Mouse (Mus musculus) hindbrain, embryonic 12.5 days (tissue): ENCODE measurements around the gene Lrrc57. TPM values are rescaled to one million over a fixed set of nuclear protein-coding genes. Genes with fewer than 3 reads are reported as not detected.
"Not testable (repeated sequence)": the region's sequence is repeated elsewhere in the genome, so short reads cannot be mapped to it uniquely, and the experiment has no call there.

Source experiments
- ATAC-seq: fragments of 200-750 bp; cut with Nextera tagmentation; 2 replicates; pipeline ENCODE4 v1.8.0; 2017; ENCODE audit warnings: moderate TSS enrichment; ENCODE audit not compliant: low FRiP score
- H3K27ac ChIP-seq: fragments of 300-500 bp; sonication (generic); 2 replicates; pipeline ENCODE4 v1.5.1; 2016; ENCODE audit warnings: mild to moderate bottlenecking
- H3K27me3 ChIP-seq: fragments of 300-500 bp; sonication (generic); 2 replicates; pipeline ENCODE4 v1.6.1; 2016; ENCODE audit warnings: mild to moderate bottlenecking
- H3K36me3 ChIP-seq: fragments of 300-500 bp; sonication (generic); 2 replicates; pipeline ENCODE4 v1.6.1; 2016; ENCODE audit warnings: mild to moderate bottlenecking
- H3K4me1 ChIP-seq: fragments of 300-500 bp; sonication (generic); 2 replicates; pipeline ENCODE4 v1.6.1; 2016
- H3K4me2 ChIP-seq: fragments of 300-500 bp; sonication (generic); replicated peaks from 2 replicates; pipeline ENCODE4 v1.6.1; 2016; ENCODE audit warnings: mild to moderate bottlenecking
- H3K4me3 ChIP-seq: fragments of 300-500 bp; sonication (generic); 2 replicates; pipeline ENCODE4 v1.5.1; 2016; ENCODE audit warnings: mild to moderate bottlenecking
- H3K9ac ChIP-seq: fragments of 300-500 bp; sonication (generic); 2 replicates; pipeline ENCODE4 v1.6.1; 2016; ENCODE audit warnings: mild to moderate bottlenecking, moderate library complexity
- H3K9me3 ChIP-seq: fragments of 300-500 bp; sonication (generic); replicated peaks from 2 replicates; pipeline ENCODE4 v1.6.1; 2016; ENCODE audit warnings: mild to moderate bottlenecking
- WGBS: fragments of 180-500 bp; shearing (Covaris S2); methylation state at CpG from one replicate; pipeline ENCODE4 v1.1.7; 2016; 5-methylcytosine and 5-hydroxymethylcytosine counted together
- polyA plus RNA-seq: library from polyadenylated mRNA; unstranded; fragments of >200 nt; fragmentation: Nextera tagmentation; extraction: Ambion mirVana; gene quantifications from 2 replicates; pipeline ENCODE4 v1.2.1, GENCODE M21; 2016

Lrrc57 gene
- polyA plus RNA-seq, 1 experiment from 2014 or later, result 38.6 TPM

DNA sequence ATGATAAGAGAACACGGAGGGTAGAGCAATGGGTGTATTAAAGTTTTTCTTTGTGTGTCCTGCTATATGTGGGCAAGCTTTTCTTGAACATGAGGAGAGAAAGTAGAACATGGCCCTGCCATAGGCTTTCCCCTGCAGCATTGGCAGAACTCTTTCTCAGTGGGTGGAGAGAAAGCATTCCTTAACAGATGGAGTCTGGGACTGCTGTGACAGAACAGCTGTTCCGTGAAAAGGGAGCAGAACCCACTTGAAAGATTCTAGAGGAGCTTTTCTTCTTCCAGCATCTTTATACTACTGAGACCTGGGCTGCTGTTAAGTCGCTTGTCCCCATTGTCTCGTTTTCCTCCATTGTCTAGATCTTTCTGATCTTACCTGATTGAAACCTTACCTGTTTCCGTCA lies 19.6 kb downstream of the Lrrc57 start:
- H3K4me2 ChIP-seq, result no peak overlapping the region
- no peak overlapping the region for H3K9ac ChIP-seq
- H3K4me1 ChIP-seq, result no peaks in the 10 kb centered on the region
- H3K9me3 ChIP-seq, result no peaks in the 10 kb centered on the region
- ATAC-seq, result no peak
- peaks cover 23% of the 10 kb centered on the region for H3K36me3 ChIP-seq
- H3K27ac ChIP-seq, result no peak overlapping the region
- no peaks in the 10 kb centered on the region for H3K27me3 ChIP-seq
- 83% methylated on average over 5 of the region's 5 CpGs for WGBS
- H3K4me3 ChIP-seq, result no peak overlapping the region

DNA sequence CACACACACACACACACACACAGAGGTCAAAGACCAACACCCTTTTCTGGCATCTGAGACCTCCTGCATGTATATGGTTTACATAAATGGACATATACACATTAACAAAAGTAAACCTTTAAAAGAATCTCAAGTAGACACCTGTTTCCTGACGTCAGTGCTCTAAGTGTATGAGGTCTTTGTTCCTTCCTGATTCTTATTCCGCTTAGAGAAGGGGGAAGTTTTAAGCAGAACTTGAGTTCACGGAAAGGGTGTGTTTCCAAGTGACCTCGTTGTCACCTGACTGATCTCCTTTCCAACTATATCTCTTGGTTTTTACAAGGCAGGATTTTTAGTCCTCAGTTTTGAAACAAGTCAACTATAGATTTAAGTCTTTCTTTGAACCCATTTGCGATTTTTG lies 31.0 kb downstream of the Lrrc57 start:
- Histone ChIP-seq H3K4me2 (no peak overlapping the region), H3K4me3 (no peak overlapping the region), H3K36me3 (no peaks in the 10 kb centered on the region), H3K4me1 (no peaks in the 10 kb centered on the region), H3K27ac (no peak overlapping the region), H3K27me3 (no peaks in the 10 kb centered on the region), H3K9ac (no peak overlapping the region), H3K9me3 (no peaks in the 10 kb centered on the region)
- no peak for ATAC-seq
- WGBS, result 85% methylated on average over 5 of the region's 5 CpGs

DNA sequence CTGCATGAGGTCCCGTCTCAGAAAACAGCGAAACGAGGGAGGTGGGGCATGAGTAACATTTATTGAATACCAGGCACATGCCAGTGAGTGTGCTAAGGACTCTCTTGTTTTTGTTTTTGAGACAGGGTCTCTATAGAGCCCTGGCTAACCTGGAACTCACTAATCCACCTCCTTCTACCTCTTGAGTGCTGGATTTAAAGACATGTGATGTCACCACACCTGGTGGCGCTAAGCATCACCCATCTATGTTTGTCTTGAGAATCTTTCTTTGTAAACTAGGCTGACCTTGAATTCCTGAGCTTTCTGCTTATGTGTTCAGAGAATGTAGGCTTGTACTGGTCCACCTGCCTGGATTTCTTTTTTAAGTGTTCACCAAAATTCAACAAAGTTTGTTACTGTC lies 31.5 kb downstream of the Lrrc57 start:
- WGBS, result 87% methylated on average over 4 of the region's 4 CpGs
- Histone ChIP-seq H3K4me1 (no peaks in the 10 kb centered on the region), H3K27me3 (no peaks in the 10 kb centered on the region), H3K4me2 (no peak overlapping the region), H3K27ac (no peak overlapping the region), H3K9me3 (no peaks in the 10 kb centered on the region), H3K9ac (no peak overlapping the region), H3K4me3 (no peak overlapping the region), H3K36me3 (no peaks in the 10 kb centered on the region)
- ATAC-seq, result no peak

DNA sequence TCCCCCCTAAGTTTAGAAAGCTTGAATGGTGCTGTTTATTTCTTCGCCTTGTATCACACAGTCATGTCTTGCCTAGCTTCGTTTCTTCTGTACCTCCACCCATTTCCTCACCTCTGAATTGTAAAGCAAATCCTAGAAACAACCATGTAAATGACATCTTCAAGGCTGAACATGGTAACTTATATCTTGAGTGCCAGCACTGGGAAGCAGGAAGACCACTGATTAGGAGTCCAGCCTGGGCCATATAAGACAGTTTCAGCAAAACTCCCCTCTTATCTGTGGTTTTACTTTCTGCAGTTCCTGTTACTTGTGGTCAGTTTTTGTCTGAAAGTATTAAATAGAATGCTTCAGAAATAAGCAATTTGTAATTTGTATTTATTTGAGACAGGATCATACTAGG lies 33.3 kb downstream of the Lrrc57 start:
- H3K9ac ChIP-seq, result no peak overlapping the region
- no peak overlapping the region for H3K4me2 ChIP-seq
- H3K27me3 ChIP-seq, result no peaks in the 10 kb centered on the region
- 99% methylated on average over 2 of the region's 2 CpGs for WGBS
- no peaks in the 10 kb centered on the region for H3K4me1 ChIP-seq
- H3K27ac ChIP-seq, result no peak overlapping the region
- no peak overlapping the region for H3K4me3 ChIP-seq
- no peaks in the 10 kb centered on the region for H3K9me3 ChIP-seq
- no peak for ATAC-seq
- H3K36me3 ChIP-seq, result peaks cover 7% of the 10 kb centered on the region

DNA sequence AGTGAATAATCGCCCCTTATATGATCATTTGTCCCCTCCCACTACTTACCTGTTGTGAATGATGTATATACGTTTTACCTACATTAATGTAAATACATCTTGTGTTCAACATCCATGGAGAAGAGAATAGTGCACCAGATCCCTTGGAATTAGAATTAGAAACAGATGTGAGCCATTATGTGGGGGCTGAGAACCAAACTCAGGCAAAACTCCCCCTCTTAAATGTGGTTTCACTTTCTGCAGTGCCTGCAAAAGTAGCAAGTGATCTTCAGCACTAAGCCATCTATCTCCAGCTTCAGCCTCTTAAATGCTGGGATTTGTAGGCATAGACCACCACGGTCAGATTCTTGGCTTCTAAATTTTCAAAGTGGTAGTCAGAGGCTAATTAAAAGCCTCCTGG lies 34.2 kb downstream of the Lrrc57 start:
- no peak for ATAC-seq
- Histone ChIP-seq H3K4me2 (no peak overlapping the region), H3K27ac (no peak overlapping the region), H3K4me3 (no peak overlapping the region), H3K36me3 (peaks cover 7% of the 10 kb centered on the region), H3K4me1 (no peaks in the 10 kb centered on the region), H3K27me3 (no peaks in the 10 kb centered on the region), H3K9ac (no peak overlapping the region), H3K9me3 (no peaks in the 10 kb centered on the region)
- 85% methylated on average over 3 of the region's 3 CpGs for WGBS

DNA sequence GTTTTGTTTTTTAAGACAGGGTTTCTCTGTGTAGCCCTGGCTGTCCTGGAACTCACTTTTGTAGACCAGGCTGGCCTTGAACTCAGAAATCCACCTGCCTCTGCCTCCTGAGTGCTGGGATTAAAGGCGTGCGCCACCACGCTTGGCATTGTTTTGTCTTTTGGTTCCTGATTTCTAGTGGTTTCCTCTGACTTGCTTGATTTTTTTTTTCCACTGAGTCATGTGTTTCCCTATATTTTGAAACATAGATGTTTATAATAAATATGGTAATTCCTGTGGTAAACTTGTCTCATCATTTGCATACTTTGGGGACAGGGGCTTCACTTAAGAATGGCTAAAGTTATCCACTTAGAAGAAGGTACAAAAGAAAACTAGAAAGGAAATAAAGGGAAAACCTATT lies 37.2 kb downstream of the Lrrc57 start:
- 97% methylated on average over 3 of the region's 3 CpGs for WGBS
- H3K4me1 ChIP-seq, result peaks cover 15% of the 10 kb centered on the region
- H3K27ac ChIP-seq, H3K9ac ChIP-seq, H3K4me2 ChIP-seq, H3K27me3 ChIP-seq, H3K36me3 ChIP-seq, H3K9me3 ChIP-seq, ATAC-seq, H3K4me3 ChIP-seq: not testable (repeated sequence)

DNA sequence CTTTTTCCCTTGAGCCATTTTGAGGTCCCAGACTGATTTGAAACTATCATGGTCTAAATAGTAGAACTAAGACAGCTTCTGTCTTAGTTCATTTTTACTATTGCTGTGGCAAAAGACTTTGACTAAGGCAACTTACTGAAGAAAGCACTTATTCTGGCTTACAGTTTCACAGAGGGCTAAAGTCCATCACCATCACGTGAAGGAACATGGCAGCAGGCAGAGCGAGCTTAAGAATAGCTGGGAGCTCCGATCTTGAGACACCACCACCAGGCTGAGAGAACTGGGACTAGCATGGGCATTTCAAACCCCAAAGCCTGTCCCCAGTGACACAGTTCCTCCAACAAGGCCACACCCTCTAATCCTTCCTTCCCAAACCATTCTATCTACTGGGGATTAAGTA lies 38.2 kb downstream of the Lrrc57 start:
- 97% methylated on average over 3 of the region's 3 CpGs for WGBS

DNA sequence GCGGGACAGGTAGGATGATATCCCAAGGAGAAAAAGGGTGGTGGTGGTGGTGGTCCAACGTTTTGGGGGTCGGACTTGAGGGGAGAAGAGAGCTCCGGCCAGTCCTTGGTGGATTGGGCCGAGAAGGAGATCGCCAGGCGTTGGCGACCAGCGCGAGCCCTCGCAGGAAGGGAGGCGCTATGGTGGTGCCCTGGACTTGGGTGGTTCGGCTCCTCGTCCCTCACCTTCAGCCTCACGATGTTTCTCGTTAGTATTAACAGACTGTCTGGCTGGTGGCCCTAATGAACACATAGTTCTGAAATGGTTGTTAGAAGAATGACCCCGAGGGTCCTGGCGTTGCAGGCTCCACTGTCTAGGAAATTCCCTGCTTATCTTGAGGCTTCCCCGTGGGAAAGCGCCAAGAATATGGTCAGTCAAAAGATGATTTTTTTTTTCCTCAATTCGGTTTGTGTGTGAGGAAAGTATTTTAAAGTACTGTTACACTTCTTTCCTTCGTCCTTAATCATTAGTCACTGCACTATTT lies 41.5 kb downstream of the Lrrc57 start:
- H3K27me3 ChIP-seq, result no peaks in the 10 kb centered on the region
- H3K27ac ChIP-seq, result peak overlapping the region; percentile 81
- H3K36me3 ChIP-seq, result peaks cover 7% of the 10 kb centered on the region
- peaks cover 23% of the 10 kb centered on the region for H3K4me1 ChIP-seq
- H3K4me3 ChIP-seq, result peak overlapping the region; percentile 67
- under 1% methylated on average over 22 of the region's 22 CpGs for WGBS
- peak overlapping the region; percentile 73 for H3K4me2 ChIP-seq
- H3K9ac ChIP-seq, result peak overlapping the region; percentile 82
- peak; percentile 73 for ATAC-seq
- no peaks in the 10 kb centered on the region for H3K9me3 ChIP-seq

More for the DNA sequence above, 38.2 kb downstream of the Lrrc57 start:
- Histone ChIP-seq H3K4me2 (no peak overlapping the region), H3K36me3 (peaks cover 7% of the 10 kb centered on the region), H3K9me3 (no peaks in the 10 kb centered on the region), H3K9ac (no peak overlapping the region), H3K4me1 (peaks cover 19% of the 10 kb centered on the region), H3K27me3 (no peaks in the 10 kb centered on the region), H3K4me3 (no peak overlapping the region), H3K27ac (no peak overlapping the region)
- ATAC-seq, result no peak

DNA sequence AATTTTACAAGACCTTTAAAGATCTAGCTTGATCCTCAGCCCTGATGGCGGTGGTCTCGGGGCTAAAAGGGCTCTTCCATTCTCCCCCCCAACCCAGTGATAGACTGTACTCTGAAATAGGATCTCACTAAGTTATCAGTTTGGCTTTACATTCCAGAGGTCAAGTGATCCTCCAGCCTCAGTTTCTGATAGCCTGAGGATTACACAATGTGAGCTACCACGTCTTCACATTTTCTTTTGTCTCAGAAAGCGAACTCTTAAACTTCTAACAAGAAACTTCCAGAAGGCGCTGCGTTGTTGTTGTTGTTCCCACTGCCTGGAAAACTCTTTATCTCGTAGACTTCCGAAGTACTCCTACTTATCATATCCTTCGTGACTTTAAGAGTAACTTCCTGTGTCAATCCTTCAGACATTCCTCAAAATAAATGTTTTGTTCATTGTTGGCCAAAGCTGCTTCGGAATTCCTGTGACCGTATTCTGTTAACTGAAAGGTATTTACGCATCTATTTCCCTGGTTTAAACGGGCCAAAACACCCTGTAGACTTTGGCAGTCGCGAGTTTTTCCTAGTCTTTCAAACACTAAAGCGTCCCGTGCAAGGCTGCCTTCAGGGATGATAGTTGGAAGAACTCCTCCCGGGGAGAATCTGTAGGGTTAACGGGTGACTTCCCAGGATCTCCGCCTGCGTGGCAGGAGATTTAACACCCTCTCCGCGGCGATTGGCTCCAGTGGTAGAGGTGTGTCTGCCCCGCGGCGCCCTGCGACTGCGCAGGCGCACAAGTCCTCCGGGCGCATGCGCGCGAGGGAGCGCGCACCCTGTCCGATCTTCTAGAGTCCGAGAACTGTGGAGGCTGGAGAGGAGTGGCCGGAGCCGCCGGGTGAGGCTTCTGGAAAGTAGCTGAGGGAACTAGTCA lies 42.2 kb downstream of the Lrrc57 start, which contains the start of gene Snap23:
Gene Snap23, plus strand, starts transcription at position 786 of the 912 bp plus-strand sequence.
- Histone ChIP-seq H3K4me1 (peaks cover 26% of the 10 kb centered on the region), H3K36me3 (peaks cover 7% of the 10 kb centered on the region), H3K4me3 (peak within 1 kb of the TSS; percentile 67), H3K9ac (peak within 1 kb of the TSS; percentile 82), H3K4me2 (peak within 1 kb of the TSS; percentile 73), H3K9me3 (no peaks in the 10 kb centered on the region), H3K27ac (peak within 1 kb of the TSS; percentile 81), H3K27me3 (no peaks in the 10 kb centered on the region)
- peak; percentile 93 for ATAC-seq
- 1% methylated on average over 42 of the region's 42 CpGs for WGBS

DNA sequence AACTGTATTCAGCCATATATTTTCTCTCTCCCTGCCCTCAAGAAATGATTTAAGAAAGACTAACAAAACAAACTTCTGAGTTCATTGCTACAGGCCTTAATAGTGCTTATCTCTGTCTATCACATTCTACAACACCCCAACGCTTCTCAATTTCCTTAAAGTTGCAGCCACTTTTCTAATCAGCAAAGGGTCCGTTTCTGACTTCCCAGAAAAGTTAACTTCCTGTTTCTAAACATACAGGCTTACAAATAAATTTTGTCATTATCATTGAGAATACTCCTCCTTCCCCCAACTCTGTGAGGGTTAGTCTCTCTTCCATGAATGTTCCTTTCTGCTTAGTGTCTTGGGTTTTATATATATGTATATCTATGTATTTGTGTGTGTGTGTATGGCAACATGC lies 44.0 kb downstream of the Lrrc57 start:
- no peak for ATAC-seq
- Histone ChIP-seq H3K27ac (no peak overlapping the region), H3K4me2 (no peak overlapping the region), H3K4me1 (peaks cover 26% of the 10 kb centered on the region), H3K4me3 (no peak overlapping the region), H3K27me3 (no peaks in the 10 kb centered on the region), H3K9me3 (no peaks in the 10 kb centered on the region), H3K9ac (no peak overlapping the region), H3K36me3 (no peaks in the 10 kb centered on the region)
- WGBS, result 90% methylated on average over 2 of the region's 2 CpGs

DNA sequence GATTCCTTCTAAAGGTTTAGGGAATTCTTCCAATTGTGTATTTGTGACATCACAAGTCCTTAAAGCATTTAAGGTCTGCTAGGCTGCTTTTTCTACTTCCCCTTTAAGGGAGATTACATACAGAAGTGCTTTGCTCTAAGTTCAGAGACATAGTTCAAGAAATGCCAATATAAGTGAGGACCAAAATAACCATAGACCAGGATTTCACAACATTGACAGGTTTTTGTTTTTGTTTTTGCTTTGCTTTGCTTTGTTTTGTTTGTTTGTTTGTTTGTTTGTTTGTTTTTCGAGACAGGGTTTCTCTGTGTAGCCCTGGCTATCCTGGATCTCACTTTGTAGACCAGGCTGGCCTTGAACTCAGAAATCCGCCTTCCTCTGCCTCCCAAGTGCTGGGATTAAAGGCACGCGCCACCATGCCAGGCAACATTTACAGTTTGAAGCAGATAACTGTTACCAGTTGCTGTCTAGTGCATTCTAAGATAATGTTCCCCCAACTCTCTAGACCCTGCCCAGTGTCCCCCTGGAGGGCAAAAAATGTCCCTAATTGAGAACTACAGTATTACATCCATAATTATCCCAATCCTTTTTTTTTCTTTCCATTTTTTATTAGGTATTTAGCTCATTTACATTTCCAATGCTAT lies 44.7 kb downstream of the Lrrc57 start:
- 95% methylated on average over 4 of the region's 4 CpGs for WGBS

DNA sequence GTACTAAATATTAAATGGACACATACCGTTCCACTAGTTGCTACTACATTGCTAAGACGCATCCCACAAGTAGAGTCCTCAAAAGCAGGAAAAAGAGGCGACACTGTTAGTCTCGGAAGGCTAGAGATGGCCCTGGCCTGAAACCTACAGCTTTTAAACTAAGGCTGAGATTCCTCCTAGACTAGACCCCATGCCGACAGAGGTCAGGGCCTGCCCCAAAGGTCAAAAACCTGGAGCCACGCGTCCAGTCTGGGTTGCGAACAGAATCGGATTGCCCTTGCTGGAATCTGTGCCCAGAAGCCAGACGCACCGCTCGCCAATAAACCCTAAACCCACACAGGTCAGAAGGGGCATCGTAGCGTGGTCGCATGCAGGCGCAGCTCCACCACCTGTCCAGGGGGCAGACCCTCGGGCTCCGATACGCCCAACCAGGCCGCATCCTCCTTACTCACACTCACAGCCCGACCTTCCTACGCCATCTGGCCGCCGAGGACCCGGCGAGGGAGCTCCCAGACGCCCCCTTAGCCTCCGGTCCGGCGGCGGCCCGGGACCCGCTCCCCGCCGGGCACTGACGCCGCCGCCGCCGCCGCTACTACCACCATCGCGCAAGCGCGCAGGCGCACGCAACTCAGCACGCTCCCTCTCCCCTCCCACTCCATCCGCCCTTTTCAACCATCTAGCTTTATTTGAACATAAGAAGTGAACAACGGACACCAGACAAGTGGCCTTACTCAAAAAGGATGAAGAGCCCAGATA lies 45.9 kb downstream of the Lrrc57 start, which contains the start of gene Zfp106:
Gene Zfp106, minus strand, starts transcription at position 609 of the 756 bp plus-strand sequence.
- no peaks in the 10 kb centered on the region for H3K27me3 ChIP-seq
- H3K4me2 ChIP-seq, result peak within 1 kb of the TSS; percentile 78
- no peaks in the 10 kb centered on the region for H3K36me3 ChIP-seq
- ATAC-seq, result peak; percentile 87
- peak within 1 kb of the TSS; percentile 71 for H3K27ac ChIP-seq
- H3K9ac ChIP-seq, result peak within 1 kb of the TSS; percentile 91
- peaks cover 16% of the 10 kb centered on the region for H3K4me1 ChIP-seq
- no peaks in the 10 kb centered on the region for H3K9me3 ChIP-seq
- H3K4me3 ChIP-seq, result peak within 1 kb of the TSS; percentile 88
- under 1% methylated on average over 50 of the region's 50 CpGs for WGBS

More for the DNA sequence above, 44.7 kb downstream of the Lrrc57 start:
- not testable (repeated sequence) for H3K27me3 ChIP-seq, H3K27ac ChIP-seq, H3K9ac ChIP-seq, H3K36me3 ChIP-seq, H3K4me3 ChIP-seq, H3K4me2 ChIP-seq, H3K9me3 ChIP-seq, ATAC-seq
- peaks cover 26% of the 10 kb centered on the region for H3K4me1 ChIP-seq
